Mouse (Mus musculus) limb, embryonic 13.5 days (tissue): Measurements from ENCODE around the gene Nkpd1. TPM values are rescaled to one million over a fixed set of nuclear protein-coding genes. Genes with fewer than 3 reads are reported as not detected.

Experiments used
- ATAC-seq: fragments of 200-750 bp; cut with Nextera tagmentation; 2 replicates; pipeline ENCODE4 v1.8.0; 2017; ENCODE audit warnings: low read depth, moderate number of reproducible peaks, moderate TSS enrichment; ENCODE audit not compliant: low FRiP score
- H3K27ac ChIP-seq: fragments of 300-500 bp; sonication (generic); 2 replicates; pipeline ENCODE4 v1.5.1; 2015; ENCODE audit warnings: inconsistent platforms, mild to moderate bottlenecking, moderate library complexity
- H3K27me3 ChIP-seq: fragments of 300-500 bp; sonication (generic); 2 replicates; pipeline ENCODE4 v1.6.1; 2015; ENCODE audit warnings: mild to moderate bottlenecking, inconsistent platforms
- H3K36me3 ChIP-seq: fragments of 300-500 bp; sonication (generic); 2 replicates; pipeline ENCODE4 v1.6.1; 2015; ENCODE audit warnings: inconsistent platforms, mild to moderate bottlenecking, moderate library complexity
- H3K4me1 ChIP-seq: fragments of 300-500 bp; sonication (generic); 2 replicates; pipeline ENCODE4 v1.6.1; 2015; ENCODE audit warnings: inconsistent platforms
- H3K4me2 ChIP-seq: fragments of 300-500 bp; sonication (generic); replicated peaks from 2 replicates; pipeline ENCODE4 v1.6.1; 2015; ENCODE audit warnings: inconsistent platforms, mild to moderate bottlenecking, moderate library complexity
- H3K4me3 ChIP-seq: fragments of 300-500 bp; sonication (generic); 2 replicates; pipeline ENCODE4 v1.5.1; 2015; ENCODE audit warnings: moderate library complexity, mild to moderate bottlenecking, inconsistent platforms
- H3K9ac ChIP-seq: fragments of 300-500 bp; sonication (generic); 2 replicates; pipeline ENCODE4 v1.6.1; 2015; ENCODE audit warnings: mild to moderate bottlenecking, inconsistent platforms
- H3K9me3 ChIP-seq: fragments of 300-500 bp; sonication (generic); 2 replicates; pipeline ENCODE4 v1.6.1; 2016; ENCODE audit warnings: inconsistent platforms
- WGBS: fragments of 180-500 bp; shearing (Covaris S2); methylation state at CpG from one replicate; pipeline ENCODE4 v1.1.7; 2015; 5-methylcytosine and 5-hydroxymethylcytosine counted together
- polyA plus RNA-seq: library from polyadenylated mRNA; unstranded; fragments of >200 nt; fragmentation: Nextera tagmentation; extraction: Ambion mirVana; gene quantifications from 2 replicates; pipeline ENCODE4 v1.2.1, GENCODE M21; 2015

Gene Nkpd1
- polyA plus RNA-seq, 1 experiment from 2014 or later, result 0.11 TPM

DNA sequence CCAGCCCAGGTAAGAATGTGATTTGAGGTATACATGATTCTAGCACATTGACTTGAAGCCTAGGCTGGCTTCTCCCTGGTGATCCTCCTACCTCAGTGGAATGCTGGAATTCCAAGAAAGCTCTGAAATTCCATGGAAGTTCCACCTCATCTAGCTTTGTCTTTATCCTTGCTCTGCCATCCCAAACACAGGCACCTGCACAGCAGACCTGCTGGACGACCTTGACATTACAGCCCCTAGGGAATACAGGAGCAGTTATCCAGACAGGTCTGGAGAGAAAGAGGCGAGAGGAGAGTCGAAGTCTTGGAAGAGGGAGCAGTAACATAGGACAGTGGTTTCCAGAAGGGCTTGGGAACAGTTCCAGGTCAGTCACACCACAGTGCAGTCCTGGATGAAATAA lies 52.0 kb downstream of the Nkpd1 start:
- 73% methylated on average over 3 of the region's 3 CpGs for WGBS
- H3K4me2 ChIP-seq, result no peak overlapping the region
- H3K36me3 ChIP-seq, result peaks cover 45% of the 10 kb centered on the region
- H3K27me3 ChIP-seq, result peaks cover 2% of the 10 kb centered on the region; the same call in 1 of the 2 replicates
- ATAC-seq, result no peak
- H3K4me3 ChIP-seq, result no peak overlapping the region
- no peak overlapping the region for H3K27ac ChIP-seq
- H3K9ac ChIP-seq, result no peak overlapping the region
- peaks cover 14% of the 10 kb centered on the region for H3K4me1 ChIP-seq
- H3K9me3 ChIP-seq, result no peaks in the 10 kb centered on the region

- peak overlapping the region; percentile 87 for H3K9ac ChIP-seq
- peak overlapping the region; percentile 89 for H3K4me2 ChIP-seq
- peaks cover 37% of the 10 kb centered on the region for H3K27me3 ChIP-seq
- peaks cover 27% of the 10 kb centered on the region for H3K4me1 ChIP-seq
- H3K9me3 ChIP-seq, result no peaks in the 10 kb centered on the region
- peak; percentile 85 for ATAC-seq
- under 1% methylated on average over 52 of the region's 53 CpGs for WGBS
- H3K4me3 ChIP-seq, result peak overlapping the region; percentile 80
- H3K36me3 ChIP-seq, result peaks cover 25% of the 10 kb centered on the region
- peak overlapping the region; percentile 73 for H3K27ac ChIP-seq
These were observed 55.5 kb downstream of the Nkpd1 start for GRCm38 (mm10) chr7:19572926-19573775.

- WGBS, result 21% methylated on average over 16 of the region's 16 CpGs
- no peak for ATAC-seq
These were observed 56.1 kb downstream of the Nkpd1 start for GRCm38 (mm10) chr7:19573776-19574140.

More at GRCm38 (mm10) chr7:19573776-19574140, 56.1 kb downstream of the Nkpd1 start:
- Histone ChIP-seq H3K27ac (0 out of 2 replicates have a peak overlapping the region, but pooled peaks have one; percentile 73), H3K4me3 (peak overlapping the region; percentile 80), H3K27me3 (peaks cover 43% of the 10 kb centered on the region), H3K36me3 (peaks cover 19% of the 10 kb centered on the region), H3K9me3 (no peaks in the 10 kb centered on the region), H3K4me1 (peaks cover 29% of the 10 kb centered on the region), H3K4me2 (peak overlapping the region; percentile 89), H3K9ac (peak overlapping the region; percentile 87)

Other genes starting within 250 kb of the Nkpd1 start
- gene Vasp, start 246.0 kb upstream of the Nkpd1 start, polyA plus RNA-seq, result 68.9 and 69.0 TPM in 2 replicates
- not detected in 2 replicates for gene Ppm1n, start 237.8 kb upstream of the Nkpd1 start, polyA plus RNA-seq
- gene Rtn2, start 235.2 kb upstream of the Nkpd1 start, polyA plus RNA-seq, result 20.2 and 20.9 TPM in 2 replicates
- 0.23 and 0.27 TPM in 2 replicates for gene Fosb, start 207.8 kb upstream of the Nkpd1 start, polyA plus RNA-seq
- 89.1 and 96.4 TPM in 2 replicates for gene Ercc1, start 173.1 kb upstream of the Nkpd1 start, polyA plus RNA-seq
- 29.9 and 31.8 TPM in 2 replicates for gene Cd3eap, start 158.4 kb upstream of the Nkpd1 start, polyA plus RNA-seq
- gene Ppp1r13l, start 158.1 kb upstream of the Nkpd1 start, polyA plus RNA-seq, result 9.0 and 9.6 TPM in 2 replicates
- 18.2 and 18.3 TPM in 2 replicates for gene Ercc2, start 135.8 kb upstream of the Nkpd1 start, polyA plus RNA-seq
- gene Klc3, start 113.7 kb upstream of the Nkpd1 start, polyA plus RNA-seq, result 8.3 and 8.6 TPM in 2 replicates
- gene Ckm, start 113.1 kb upstream of the Nkpd1 start, polyA plus RNA-seq, result 3.2 and 4.7 TPM in 2 replicates
- 9.8 and 10.3 TPM in 2 replicates for gene Mark4, start 59.0 kb upstream of the Nkpd1 start, polyA plus RNA-seq
- 1.1 and 1.3 TPM in 2 replicates for gene Exoc3l2, start 54.5 kb upstream of the Nkpd1 start, polyA plus RNA-seq
- gene Bloc1s3, start 9.5 kb upstream of the Nkpd1 start, polyA plus RNA-seq, result 2.5 TPM in 2 replicates
- 67.5 and 67.8 TPM in 2 replicates for gene Trappc6a, start 9.4 kb upstream of the Nkpd1 start, polyA plus RNA-seq
- 22.4 and 26.2 TPM in 2 replicates for gene Ppp1r37, start 45.2 kb downstream of the Nkpd1 start, polyA plus RNA-seq
- 0.36 and 0.73 TPM in 2 replicates for gene Zfp296, start 59.4 kb downstream of the Nkpd1 start, polyA plus RNA-seq
- 167 and 179 TPM in 2 replicates for gene Gemin7, start 59.8 kb downstream of the Nkpd1 start, polyA plus RNA-seq
- 62.2 and 64.6 TPM in 2 replicates for gene Clasrp, start 86.6 kb downstream of the Nkpd1 start, polyA plus RNA-seq
- gene Relb, start 111.6 kb downstream of the Nkpd1 start, polyA plus RNA-seq, result 9.1 and 9.6 TPM in 2 replicates
- gene Clptm1, start 147.2 kb downstream of the Nkpd1 start, polyA plus RNA-seq, result 75.9 and 77.4 TPM in 2 replicates
- gene Apoc2, start 160.1 kb downstream of the Nkpd1 start, polyA plus RNA-seq, result 1.1 and 1.7 TPM in 2 replicates
- 0.64 TPM in 1 of 2 replicates, not detected in the other for gene Gm44805, start 163.6 kb downstream of the Nkpd1 start, polyA plus RNA-seq
- gene Apoc4, start 163.6 kb downstream of the Nkpd1 start, polyA plus RNA-seq, result not detected in 2 replicates
- gene Apoc1, start 174.8 kb downstream of the Nkpd1 start, polyA plus RNA-seq, result 8.9 and 10.3 TPM in 2 replicates
- 236 and 241 TPM in 2 replicates for gene Apoe, start 181.3 kb downstream of the Nkpd1 start, polyA plus RNA-seq
- gene Tomm40, start 197.6 kb downstream of the Nkpd1 start, polyA plus RNA-seq, result 126 and 133 TPM in 2 replicates
- 88.6 and 88.7 TPM in 2 replicates for gene Nectin2, start 232.6 kb downstream of the Nkpd1 start, polyA plus RNA-seq